Mouse (Mus musculus) c-Kit-positive CD71-positive TER-119-positive erythroid progenitor cells, embryonic 14.5 days (primary cell): ENCODE measurements around the gene Ralgapa1.
"Not testable (repeated sequence)": the region's sequence is repeated elsewhere in the genome, so short reads cannot be mapped to it uniquely, and the experiment has no call there.

Source experiments
- DNase-seq: peaks from one replicate; pipeline ENCODE4 v3.0.0-alpha.2; 2013; ENCODE audit warnings: low spot score

The Ralgapa1 gene

DNA sequence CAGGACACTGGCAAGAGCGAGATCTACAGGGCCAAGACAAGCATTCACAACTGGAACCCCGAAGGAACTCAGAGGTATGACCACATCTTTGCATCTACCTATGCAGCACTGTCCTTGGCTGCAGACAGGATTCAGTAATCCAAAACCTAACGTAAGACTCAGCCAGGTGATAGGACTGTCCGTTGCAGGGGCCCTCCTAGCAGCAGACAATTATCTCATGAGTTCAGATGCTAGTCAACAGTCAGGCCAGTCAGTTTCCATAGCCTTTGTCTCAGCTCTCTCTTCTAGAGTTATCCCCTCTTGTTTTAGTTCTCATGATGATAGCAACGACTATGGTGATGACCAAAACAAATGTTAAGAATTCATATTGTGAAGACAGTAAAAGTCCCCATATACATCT is 20.8 kb downstream of the Ralgapa1 start:
- no peak for DNase-seq

DNA sequence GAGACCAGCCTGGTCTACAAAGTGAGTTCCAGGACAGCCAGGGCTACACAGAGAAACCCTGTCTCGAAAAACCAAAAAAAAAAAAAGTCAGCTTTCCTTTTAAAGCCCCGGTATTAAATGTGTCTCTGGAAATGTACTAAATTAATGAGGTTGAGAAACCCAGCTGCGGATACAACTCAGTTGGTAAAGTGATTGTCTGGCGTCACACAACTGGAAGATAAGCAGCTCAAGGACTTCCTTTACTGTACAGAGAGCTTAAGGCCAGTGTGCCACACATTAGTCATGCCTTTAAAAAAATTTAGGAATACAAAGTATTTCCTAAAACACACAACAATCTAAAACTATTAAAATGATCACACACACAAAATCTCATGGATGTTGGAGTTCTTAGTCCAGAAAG is 22.2 kb downstream of the Ralgapa1 start:
- no peak for DNase-seq

DNA sequence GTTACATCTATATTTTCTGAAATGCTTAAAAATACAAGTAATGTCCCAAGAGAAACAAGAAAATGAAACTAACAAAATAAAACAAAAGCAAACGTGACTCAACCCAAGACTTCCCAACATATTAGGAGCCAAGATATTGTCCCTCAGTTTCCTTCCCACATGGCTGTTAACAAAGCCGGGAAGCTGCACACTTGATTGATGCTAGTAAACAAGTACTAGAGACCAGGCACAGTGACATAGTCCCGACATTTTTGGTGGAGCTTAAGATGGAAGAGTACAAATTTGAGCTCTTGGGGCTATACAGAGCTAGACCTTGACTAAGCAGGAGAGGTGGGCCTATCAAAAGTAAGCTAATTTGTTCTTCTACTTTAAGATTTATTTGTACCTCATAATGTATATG is 23.9 kb downstream of the Ralgapa1 start:
- no peak for DNase-seq

DNA sequence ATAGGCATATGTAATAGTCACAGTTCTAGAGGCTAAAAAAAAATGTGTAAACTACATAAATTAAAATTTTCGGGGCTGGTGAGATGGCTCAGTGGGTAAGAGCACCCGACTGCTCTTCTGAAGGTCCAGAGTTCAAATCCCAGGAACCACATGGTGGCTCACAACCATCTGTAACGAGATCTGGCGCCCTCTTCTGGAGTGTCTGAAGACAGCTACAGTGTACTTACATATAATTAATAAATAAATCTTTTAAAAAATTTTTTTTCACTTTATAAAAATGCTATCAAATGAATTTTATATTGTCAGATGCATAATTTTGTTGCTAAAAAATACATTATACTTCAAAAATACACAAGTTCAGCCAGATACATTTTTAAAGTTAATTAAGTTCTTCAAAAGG is 26.5 kb downstream of the Ralgapa1 start:
- DNase-seq, result not testable (repeated sequence)

DNA sequence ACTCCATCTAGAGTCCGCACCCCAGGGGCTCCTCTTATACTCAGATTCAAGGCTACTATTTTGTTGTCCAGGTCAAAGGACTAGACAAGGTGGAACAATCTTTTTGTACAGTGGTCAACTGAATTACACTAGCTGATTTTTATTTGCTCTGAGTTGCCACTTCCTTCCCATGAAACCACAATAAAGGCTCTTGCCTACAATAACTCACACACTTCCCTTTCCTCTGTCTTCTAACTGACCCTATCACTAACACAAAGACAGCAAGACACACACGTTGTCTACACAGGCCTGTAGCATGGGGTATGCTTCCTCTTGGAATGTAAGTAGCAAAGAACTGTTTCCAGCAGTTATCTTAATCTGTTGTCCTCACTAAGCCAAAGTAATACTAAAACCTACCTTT is 35.7 kb downstream of the Ralgapa1 start:
- DNase-seq, result no peak

GRCm38 (mm10) chr12:55782662-55783061 is 38.3 kb downstream of the Ralgapa1 start:
- DNase-seq, result no peak

DNA sequence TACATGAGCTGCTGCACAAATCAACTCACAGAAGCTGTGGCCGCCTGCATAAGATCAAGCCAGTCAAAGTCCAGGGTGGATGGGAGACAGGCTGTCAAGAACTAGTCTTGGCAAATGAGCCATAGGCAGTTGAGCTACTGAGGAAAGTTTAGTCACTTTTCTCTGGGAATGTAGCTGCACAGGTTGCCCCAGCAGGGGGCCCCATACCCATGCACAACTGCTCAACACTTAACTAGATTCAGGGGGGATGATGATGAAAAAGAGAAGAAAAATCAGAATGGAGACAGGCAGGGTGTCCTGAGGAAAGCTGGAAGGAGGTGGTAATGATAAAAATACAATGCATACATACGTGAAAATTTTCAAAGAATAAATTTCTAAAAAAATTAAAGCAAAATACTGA is 42.7 kb downstream of the Ralgapa1 start:
- DNase-seq, result peak; percentile 12

DNA sequence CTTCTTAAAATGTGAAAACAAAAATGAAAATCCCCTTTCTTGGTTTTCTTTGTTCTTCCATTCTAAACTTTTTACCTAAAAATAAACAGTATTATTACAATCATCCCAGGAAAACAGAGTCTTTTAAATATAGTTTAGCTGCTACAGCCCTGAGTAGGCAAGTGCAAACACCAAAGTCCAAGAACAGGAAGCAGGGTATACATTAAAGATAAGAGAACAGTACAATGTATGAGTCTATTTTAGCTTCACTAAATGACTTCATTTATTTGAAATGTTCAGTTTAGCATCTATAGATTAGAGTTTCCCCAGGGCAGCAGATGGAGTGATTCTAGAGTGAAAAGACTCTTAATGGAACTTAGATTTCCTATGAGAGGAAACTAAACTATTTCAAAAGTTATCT is 43.6 kb downstream of the Ralgapa1 start:
- DNase-seq, result no peak

- no peak for DNase-seq
These were observed 46.7 kb downstream of the Ralgapa1 start for GRCm38 (mm10) chr12:55774316-55774715.

DNA sequence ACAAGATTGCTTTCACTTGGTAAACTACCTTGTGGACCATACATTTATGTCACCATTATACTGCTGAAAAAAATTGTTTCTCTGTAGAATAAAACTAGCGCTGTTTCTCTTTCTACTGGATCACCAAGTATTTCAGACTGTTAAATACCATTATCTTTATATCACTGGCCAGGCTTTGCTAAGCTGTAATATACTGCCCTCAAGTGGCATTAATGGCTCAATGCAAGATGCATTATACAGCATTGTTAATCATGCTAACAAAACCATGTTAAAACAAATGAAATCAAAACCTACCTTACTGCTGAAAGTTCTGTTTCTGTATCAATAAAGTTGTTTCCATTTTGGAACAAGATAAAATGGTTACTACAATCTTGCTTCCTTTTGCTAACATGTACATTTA is 100.6 kb downstream of the Ralgapa1 start:
- DNase-seq, result peak; percentile 29

GRCm38 (mm10) chr12:55705881-55706280 is 115.1 kb downstream of the Ralgapa1 start:
- DNase-seq, result no peak

DNA sequence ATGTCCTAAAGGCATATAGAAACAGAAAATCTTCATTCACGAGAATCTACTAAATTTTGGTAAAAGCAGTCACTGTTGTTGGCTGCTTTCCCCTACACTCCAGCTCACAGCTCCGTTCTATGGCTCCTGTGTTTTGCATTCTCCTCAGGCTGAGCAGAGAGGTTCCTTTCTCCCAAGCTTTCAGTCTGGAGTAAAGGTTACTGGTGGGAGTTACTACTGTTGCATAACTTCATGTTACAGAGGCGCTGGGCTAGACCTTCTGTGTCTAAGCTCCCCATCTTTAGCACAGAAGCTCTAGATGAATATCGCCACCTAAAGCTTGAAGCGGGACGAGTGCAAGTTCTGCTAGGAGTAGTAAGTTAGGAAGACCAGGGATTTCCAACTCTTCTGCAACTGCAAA is 154.3 kb downstream of the Ralgapa1 start:
- DNase-seq, result no peak

DNA sequence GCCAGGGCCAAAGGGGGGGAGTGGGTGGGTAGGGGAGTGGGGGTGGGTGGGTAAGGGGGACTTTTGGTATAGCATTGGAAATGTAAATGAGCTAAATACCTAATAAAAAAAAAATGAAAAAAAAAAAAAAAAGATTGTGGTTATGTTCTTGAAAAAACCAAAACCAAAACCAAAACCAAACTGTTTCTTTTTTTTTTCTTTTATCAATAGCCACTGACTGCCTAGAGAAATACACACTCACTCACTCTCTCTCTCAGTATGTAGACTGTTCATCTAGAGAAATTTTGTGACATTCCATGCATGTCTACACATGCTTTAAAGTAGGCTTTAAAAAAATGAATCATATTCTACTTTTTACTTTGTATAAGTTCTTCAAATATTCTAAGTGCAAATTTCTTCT is 157.8 kb downstream of the Ralgapa1 start:
- not testable (repeated sequence) for DNase-seq

- DNase-seq, result no peak
These were observed 172.9 kb downstream of the Ralgapa1 start for GRCm38 (mm10) chr12:55648011-55648525.

- DNase-seq, result peak; percentile 22
These were observed 194.3 kb downstream of the Ralgapa1 start for GRCm38 (mm10) chr12:55626711-55627110.

DNA sequence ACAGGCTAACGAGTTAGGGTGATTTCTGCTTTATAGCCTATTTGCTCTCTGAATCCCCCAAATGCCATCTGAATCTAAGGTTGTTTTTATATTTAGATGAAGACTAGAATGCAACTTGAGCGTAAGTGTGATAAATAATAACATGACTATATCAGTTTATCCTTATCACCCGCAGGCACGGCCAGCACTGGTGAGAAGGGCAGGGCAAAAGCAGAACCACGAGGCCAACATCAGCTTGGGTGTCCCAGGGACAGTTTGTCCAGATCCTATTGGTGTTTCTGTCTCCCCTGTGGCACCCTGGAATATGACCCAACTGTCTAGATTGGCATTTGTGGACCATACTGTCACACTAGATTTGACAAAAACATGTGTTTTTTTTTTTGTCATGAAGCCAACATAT is 197.7 kb downstream of the Ralgapa1 start:
- DNase-seq, result peak; percentile 27

DNA sequence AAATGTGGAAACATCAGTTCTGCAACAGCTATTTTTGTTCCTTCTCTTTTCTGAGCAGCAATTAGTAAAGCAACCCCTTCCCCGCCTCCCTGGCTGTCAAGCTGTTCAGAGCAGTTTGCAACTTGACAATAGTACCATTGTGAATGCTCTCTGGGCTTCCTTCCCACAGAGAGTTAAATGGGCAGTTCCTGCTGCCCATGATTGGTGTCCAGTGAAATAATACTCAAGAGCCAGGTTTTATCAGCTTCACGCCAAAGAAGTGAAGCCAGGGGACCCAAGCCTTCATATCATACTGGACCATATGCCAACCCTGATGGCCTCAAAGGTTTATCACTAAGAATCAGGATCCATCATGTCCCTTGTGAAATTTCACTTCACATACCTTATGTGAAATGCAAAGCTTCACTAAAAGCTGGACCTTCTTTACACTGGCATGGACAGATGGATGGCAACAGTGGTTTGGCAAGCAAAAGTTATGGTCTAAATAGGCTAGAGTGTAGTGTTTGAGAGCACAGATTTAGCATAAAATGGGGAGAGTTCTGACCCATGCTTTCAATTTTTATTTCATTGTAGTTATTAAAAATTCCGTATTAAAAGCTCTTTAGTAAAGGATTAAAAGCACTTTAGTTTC is 198.2 kb downstream of the Ralgapa1 start:
- peak; percentile 61 for DNase-seq

DNA sequence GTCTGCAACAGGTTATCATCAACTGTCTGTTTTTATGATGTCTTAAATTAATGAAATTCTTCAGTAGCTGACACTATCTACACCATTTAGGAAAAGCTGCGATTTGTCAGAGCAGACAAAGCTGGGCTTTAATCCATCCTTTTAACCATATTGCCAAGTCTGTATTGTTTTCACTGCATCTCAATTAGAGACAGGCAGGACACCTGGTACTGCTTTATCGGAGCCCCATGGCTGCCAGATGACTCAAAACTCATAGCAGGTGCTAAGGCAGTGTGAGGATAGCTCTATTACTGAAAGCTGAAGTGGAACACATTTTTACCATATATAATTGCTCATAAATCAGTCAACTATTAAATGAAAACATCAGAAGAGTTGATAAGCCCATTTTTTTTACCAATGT is 200.6 kb downstream of the Ralgapa1 start:
- DNase-seq, result no peak

- no peak for DNase-seq
These were observed 210.2 kb downstream of the Ralgapa1 start for GRCm38 (mm10) chr12:55610812-55611211.

GRCm38 (mm10) chr12:55607902-55608301 is 213.1 kb downstream of the Ralgapa1 start:
- no peak for DNase-seq

DNA sequence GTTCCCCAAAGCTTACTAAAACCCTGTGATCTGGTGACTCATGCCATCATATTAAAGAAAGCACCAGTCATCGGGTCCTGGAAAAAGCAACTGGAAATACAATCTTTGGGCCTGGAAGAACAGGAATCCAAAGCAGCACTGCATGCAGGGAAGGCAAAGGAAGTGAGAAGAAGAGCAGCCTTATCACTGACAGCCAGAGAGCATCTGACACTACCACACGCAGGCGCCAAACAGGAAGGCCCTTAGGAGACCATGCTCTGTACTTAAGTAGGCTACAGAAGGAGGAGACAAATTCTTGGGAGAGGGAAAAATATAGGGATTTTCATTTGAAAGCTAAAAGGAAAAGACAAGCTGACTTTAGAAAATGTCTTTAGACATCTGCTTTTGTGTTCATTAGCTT is 216.6 kb downstream of the Ralgapa1 start:
- no peak for DNase-seq

DNA sequence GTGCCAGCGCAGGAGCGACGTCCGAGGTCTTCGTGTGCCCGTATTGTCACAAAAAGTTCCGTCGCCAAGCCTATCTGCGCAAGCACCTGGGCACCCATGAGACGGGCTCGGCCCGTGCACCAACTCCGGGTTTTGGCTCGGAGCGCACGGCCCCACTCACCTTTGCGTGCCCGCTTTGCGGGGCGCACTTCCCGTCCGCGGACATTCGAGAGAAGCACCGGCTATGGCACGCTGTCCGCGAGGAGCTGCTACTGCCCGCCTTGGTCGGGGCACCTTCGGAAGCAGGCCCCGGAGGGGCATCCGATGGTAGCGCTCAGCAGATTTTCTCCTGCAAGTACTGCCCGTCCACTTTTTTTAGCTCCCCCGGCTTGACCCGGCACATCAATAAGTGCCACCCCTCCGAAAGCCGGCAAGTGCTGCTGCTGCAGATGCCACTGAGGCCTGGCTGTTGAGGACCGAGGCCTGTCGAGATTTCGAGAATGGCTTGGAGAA is 220.4 kb downstream of the Ralgapa1 start:
- no peak for DNase-seq

DNA sequence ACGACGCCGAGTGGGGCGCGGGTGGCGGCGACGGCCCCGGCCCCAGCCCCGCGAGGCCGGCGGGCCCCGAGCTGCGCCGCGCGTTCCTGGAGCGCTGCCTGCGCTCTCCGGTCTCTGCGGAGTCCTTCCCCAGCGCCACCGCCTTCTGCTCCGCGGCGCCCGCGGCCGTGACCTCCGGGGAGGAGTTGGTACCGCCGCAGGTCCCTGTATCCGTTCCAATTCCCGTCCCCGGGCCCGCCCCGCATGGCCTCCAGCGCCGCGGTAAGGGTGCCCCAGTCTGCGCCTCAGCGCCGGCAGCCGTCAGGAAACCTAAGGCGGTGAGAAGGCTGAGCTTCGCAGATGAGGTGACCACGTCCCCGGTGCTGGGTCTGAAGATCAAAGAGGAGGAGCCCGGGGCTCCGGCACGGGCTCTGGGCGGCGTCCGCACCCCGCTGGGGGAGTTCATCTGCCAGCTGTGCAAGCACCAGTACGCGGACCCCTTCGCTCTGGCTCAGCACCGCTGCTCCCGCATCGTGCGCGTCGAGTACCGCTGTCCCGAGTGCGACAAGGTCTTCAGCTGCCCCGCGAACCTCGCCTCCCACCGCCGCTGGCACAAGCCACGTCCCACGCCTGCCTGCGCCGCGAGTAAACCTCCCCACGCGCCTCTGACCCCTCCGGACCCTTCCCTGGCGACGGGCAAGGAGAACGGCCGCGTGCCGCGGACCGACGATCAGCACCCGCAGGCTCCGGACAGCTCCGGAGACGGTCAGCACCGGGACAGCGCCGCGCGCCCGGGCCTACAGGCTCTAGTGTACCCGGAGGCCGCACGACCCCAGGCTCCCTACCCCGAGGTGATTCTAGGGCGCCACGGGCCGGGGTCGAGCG is 221.1 kb downstream of the Ralgapa1 start:
- peak; percentile 22 for DNase-seq
